Mouse (Mus musculus) forebrain, embryonic 16.5 days (tissue): ENCODE data around the gene Ypel1. TPM values are rescaled to one million over a fixed set of nuclear protein-coding genes. Genes with fewer than 3 reads are reported as not detected.

Experiments used
- microRNA counts: library from miRNA; unstranded; fragments of <30 nt; microRNA quantifications from one replicate; lab custom pipeline; 2016
- microRNA-seq: library from miRNA; unstranded; fragments of <30 nt; microRNA quantifications from one replicate; pipeline ENCODE4, GENCODE M21; 2017
- polyA plus RNA-seq: library from polyadenylated mRNA; unstranded; fragments of >200 nt; fragmentation: Nextera tagmentation; extraction: Ambion mirVana; gene quantifications from 2 replicates; pipeline ENCODE4 v1.2.1, GENCODE M21; 2015

Ypel1 gene
- polyA plus RNA-seq, 1 experiment from 2014 or later: 173 TPM

MicroRNAs within 50 kb of the gene (microRNA counts, 519-probe panel; counts per million panel counts)
- microRNA mmu-miR-130b (lab: Ali Mortazavi, UCI) (3,547 counts per million, percentile 89 among the panel's probes with 10 or more counts), microRNA mmu-miR-301b (lab: Ali Mortazavi, UCI) (2,696 counts per million, percentile 69 among the panel's probes with 10 or more counts)

Small RNAs within 50 kb of the gene (microRNA-seq; reads per million reads assigned to microRNA genes)
- gene Mir130b: 5,581 reads per million, percentile 92 among the genes with 10 or more reads in this experiment
- 129 reads per million, percentile 58 among the genes with 10 or more reads in this experiment for gene Mir301b

Other genes with a start within 250 kb of the Ypel1 start
- 10.3 and 12.5 TPM in 2 replicates for gene Spag6l, start 240.2 kb upstream of the Ypel1 start, polyA plus RNA-seq
- 0.25 TPM in 1 of 2 replicates, not detected in the other for gene Igll1, start 205.7 kb upstream of the Ypel1 start, polyA plus RNA-seq
- gene Top3b, start 199.0 kb upstream of the Ypel1 start, polyA plus RNA-seq: 72.5 and 84.1 TPM in 2 replicates
- gene Vpreb1, start 198.9 kb upstream of the Ypel1 start, polyA plus RNA-seq: 3.0 and 4.4 TPM in 2 replicates
- 28.3 and 29.3 TPM in 2 replicates for gene Ppm1f, start 173.2 kb upstream of the Ypel1 start, polyA plus RNA-seq
- 196 and 210 TPM in 2 replicates for gene Mapk1, start 86.3 kb upstream of the Ypel1 start, polyA plus RNA-seq
- 158 and 182 TPM in 2 replicates for gene Ppil2, start 41.6 kb downstream of the Ypel1 start, polyA plus RNA-seq
- 18.4 and 21.2 TPM in 2 replicates for gene 2610318N02Rik, start 55.5 kb downstream of the Ypel1 start, polyA plus RNA-seq
- gene Sdf2l1, start 62.7 kb downstream of the Ypel1 start, polyA plus RNA-seq: 36.8 and 40.3 TPM in 2 replicates
- gene Ydjc, start 74.9 kb downstream of the Ypel1 start, polyA plus RNA-seq: 26.2 and 32.9 TPM in 2 replicates
- 1.7 and 2.4 TPM in 2 replicates for gene Ccdc116, start 77.5 kb downstream of the Ypel1 start, polyA plus RNA-seq
- 298 and 325 TPM in 2 replicates for gene Ube2l3, start 133.0 kb downstream of the Ypel1 start, polyA plus RNA-seq
- gene Rimbp3, start 138.9 kb downstream of the Ypel1 start, polyA plus RNA-seq: 1.8 and 2.3 TPM in 2 replicates
- 7.1 and 9.4 TPM in 2 replicates for gene Hic2, start 163.9 kb downstream of the Ypel1 start, polyA plus RNA-seq
- 23.0 and 43.0 TPM in 2 replicates for gene Tmem191c, start 206.4 kb downstream of the Ypel1 start, polyA plus RNA-seq